Comparison of ENCODE assay signal across 19 mouse cellular contexts in genomic region chr9:102495266-102495665, GRCm38 (mm10). TPM values are rescaled to one million over a fixed set of nuclear protein-coding genes. Genes with fewer than 3 reads are reported as not detected.
"Had no signal": no experiment of that assay in that cellular context is flagged by ENCODE, and none has a peak within 500 bp of the region (broad histone marks: within the 10 kb centered on the region; RNA-seq: fewer than 3 reads in every experiment).

No protein-coding gene starts in this region.

- H3K9me3 ChIP-seq: lung, embryonic 15.5 days; midbrain, embryonic 12.5 days; midbrain, embryonic 15.5 days; neural tube, embryonic 12.5 days; stomach, embryonic 15.5 days had no signal

- DNase-seq: liver, postnatal 0 days; lung, adult 2 months; lung, postnatal 14 days; lung, postnatal 36 days; right cerebral cortex, postnatal 14 days; thymus, adult 2 months; thymus, postnatal 25 days; thymus, postnatal 4 days had no signal

- H3K27ac ChIP-seq: lung, embryonic 15.5 days; macrophage; midbrain, embryonic 12.5 days; midbrain, embryonic 15.5 days; neural tube, embryonic 12.5 days; stomach, embryonic 15.5 days; stomach, postnatal 0 days had no signal

- H3K4me3 ChIP-seq: lung, embryonic 15.5 days; megakaryocyte, embryonic 14.5 days; midbrain, embryonic 12.5 days; midbrain, embryonic 15.5 days; neural tube, embryonic 12.5 days; stomach, embryonic 15.5 days had no signal

- H3K27me3 ChIP-seq: lung, embryonic 15.5 days; midbrain, embryonic 12.5 days; midbrain, embryonic 15.5 days; neural tube, embryonic 12.5 days; stomach, embryonic 15.5 days had no signal

- H3K4me1 ChIP-seq: megakaryocyte, embryonic 14.5 days; midbrain, embryonic 12.5 days; midbrain, embryonic 15.5 days; stomach, embryonic 15.5 days had no signal

- H3K36me3 ChIP-seq: lung, embryonic 15.5 days; midbrain, embryonic 12.5 days; midbrain, embryonic 15.5 days; neural tube, embryonic 12.5 days; stomach, embryonic 15.5 days had no signal

RNA-seq across cellular contexts. Expression of gene Ky, which starts 10.3 kb away (rescaled TPM):
- total RNA-seq: megakaryocyte progenitor cell, adult 5-6 weeks; monocyte, adult 5-6 weeks; neutrophil, adult 5-6 weeks had no signal
- polyA plus RNA-seq: liver, postnatal 0 days; macrophage had no signal
